Mouse (Mus musculus): ENCODE data around the gene Wscd2. TPM values are rescaled to one million over a fixed set of nuclear protein-coding genes. Genes with fewer than 3 reads are reported as not detected.
A peak's percentile ranks its signal among the peaks of the same experiment; 100 is the strongest.

Wscd2 gene
- polyA plus RNA-seq, 1 experiment from 2014 or later, result 7.6 TPM

DNA sequence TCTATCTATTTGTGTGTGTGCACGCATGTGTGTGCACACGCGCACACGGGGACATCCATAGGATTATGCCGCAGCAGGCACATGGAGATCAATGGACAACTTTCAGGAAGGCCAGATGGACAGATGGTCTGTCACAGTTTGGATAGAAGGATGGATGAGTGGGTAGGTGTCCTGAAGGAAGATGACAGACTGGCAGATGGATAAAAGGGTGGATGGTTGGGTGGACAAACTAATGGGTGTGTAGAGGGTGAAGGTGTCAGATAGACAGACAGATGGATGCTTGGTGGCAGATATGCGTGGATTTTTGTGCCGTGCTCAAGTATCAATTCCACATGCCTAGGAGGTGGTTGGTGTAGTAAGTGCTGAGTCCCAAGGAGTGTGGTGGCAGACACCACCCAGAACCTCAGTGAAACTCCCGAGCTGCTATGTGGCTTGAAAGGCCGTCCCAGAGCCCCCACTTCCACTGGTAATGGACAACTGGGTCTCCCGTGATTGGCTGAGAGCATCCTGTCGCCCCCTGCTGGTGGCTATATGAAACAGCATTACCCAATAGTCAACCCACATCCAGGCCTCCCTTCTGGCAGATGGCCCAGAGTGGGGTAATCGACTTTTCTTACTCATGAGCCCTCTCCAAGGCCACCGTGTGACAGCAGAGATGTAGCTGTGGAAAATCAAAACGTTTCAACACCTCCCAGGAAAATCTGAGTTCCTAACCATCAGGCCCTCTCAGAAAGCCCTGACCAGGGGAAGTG, 58.0 kb downstream of the Wscd2 start:
- Histone ChIP-seq H3K27ac (ENCODE audit: low read depth, low read length) (no peak overlapping the region), H3K9ac (ENCODE audit: low read length) (no peak overlapping the region), H3K9me3 (ENCODE audit: control insufficient read depth, low read length) (no peaks in the 10 kb centered on the region), H3K27me3 (ENCODE audit: control insufficient read depth, insufficient read depth, low read length) (peaks cover 4% of the 10 kb centered on the region), H3K4me3 (ENCODE audit: low read depth, low read length) (no peak overlapping the region), H3K36me3 (ENCODE audit: control insufficient read depth, insufficient read depth, low read length) (no peaks in the 10 kb centered on the region), H3K4me1 (replicated peaks; ENCODE audit: control insufficient read depth, insufficient read depth, low read length) (0 out of 2 replicates have a peak, but pooled peaks cover 5% of the 10 kb centered on the region), H3K4me2 (ENCODE audit: low read depth, low read length, severe bottlenecking) (no peak overlapping the region)
- ATAC-seq (replicated peaks; ENCODE audit: low FRiP score) (no peak), DNase-seq (ENCODE audit: low spot score) (peak; percentile 73)
- 55% methylated on average over 14 of the region's 14 CpGs for WGBS

DNA sequence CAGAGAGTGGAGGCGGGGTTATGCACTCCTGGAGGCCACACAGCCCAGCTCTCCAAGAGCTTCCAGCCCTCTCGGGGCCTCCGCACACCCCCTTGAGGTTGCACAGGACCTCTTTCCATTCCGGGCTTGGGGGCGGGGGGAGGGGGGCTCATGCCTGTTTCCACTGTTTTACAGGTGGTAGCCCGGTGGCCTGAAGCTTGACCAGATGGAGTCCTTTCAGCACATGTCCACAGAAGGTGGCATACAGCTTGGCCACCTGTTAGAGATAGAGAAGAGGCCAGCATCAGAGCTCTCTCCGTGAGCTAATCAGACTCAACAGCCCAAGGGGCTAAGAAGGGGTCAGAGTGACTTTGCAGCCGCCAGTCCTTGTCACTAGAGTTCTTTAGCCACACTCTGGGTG, 60.1 kb downstream of the Wscd2 start:
- Histone ChIP-seq H3K27me3 (ENCODE audit: control insufficient read depth, insufficient read depth, low read length) (peaks cover 4% of the 10 kb centered on the region), H3K36me3 (ENCODE audit: control insufficient read depth, insufficient read depth, low read length) (no peaks in the 10 kb centered on the region), H3K4me1 (replicated peaks; ENCODE audit: control insufficient read depth, insufficient read depth, low read length) (0 out of 2 replicates have a peak, but pooled peaks cover 3% of the 10 kb centered on the region), H3K4me3 (ENCODE audit: low read depth, low read length) (no peak overlapping the region), H3K9ac (ENCODE audit: low read length) (no peak overlapping the region), H3K9me3 (ENCODE audit: control insufficient read depth, low read length) (no peaks in the 10 kb centered on the region), H3K27ac (ENCODE audit: low read depth, low read length) (no peak overlapping the region), H3K4me2 (ENCODE audit: low read depth, low read length, severe bottlenecking) (no peak overlapping the region)
- ATAC-seq (replicated peaks; ENCODE audit: low FRiP score) (no peak), DNase-seq (ENCODE audit: low spot score) (no peak)
- 67% methylated on average over 8 of the region's 8 CpGs for WGBS

GRCm38 (mm10) chr5:113550759-113551158, 60.6 kb downstream of the Wscd2 start:
- Histone ChIP-seq H3K4me3 (ENCODE audit: low read depth, low read length) (no peak overlapping the region), H3K9me3 (ENCODE audit: control insufficient read depth, low read length) (no peaks in the 10 kb centered on the region), H3K4me1 (replicated peaks; ENCODE audit: control insufficient read depth, insufficient read depth, low read length) (0 out of 2 replicates have a peak, but pooled peaks cover 3% of the 10 kb centered on the region), H3K9ac (ENCODE audit: low read length) (no peak overlapping the region), H3K27me3 (ENCODE audit: control insufficient read depth, insufficient read depth, low read length) (peaks cover 4% of the 10 kb centered on the region), H3K36me3 (ENCODE audit: control insufficient read depth, insufficient read depth, low read length) (no peaks in the 10 kb centered on the region), H3K27ac (ENCODE audit: low read depth, low read length) (no peak overlapping the region), H3K4me2 (ENCODE audit: low read depth, low read length, severe bottlenecking) (no peak overlapping the region)
- DNase-seq (ENCODE audit: low spot score) (no peak), ATAC-seq (replicated peaks; ENCODE audit: low FRiP score) (no peak)
- WGBS, result 30% methylated on average over 19 of the region's 19 CpGs

- DNase-seq (ENCODE audit: low spot score) (peak; percentile 75), ATAC-seq (replicated peaks; ENCODE audit: low FRiP score) (no peak)
- Histone ChIP-seq H3K27ac (ENCODE audit: low read depth, low read length) (no peak overlapping the region), H3K27me3 (ENCODE audit: control insufficient read depth, insufficient read depth, low read length) (peaks cover 4% of the 10 kb centered on the region), H3K9ac (ENCODE audit: low read length) (no peak overlapping the region), H3K36me3 (ENCODE audit: control insufficient read depth, insufficient read depth, low read length) (no peaks in the 10 kb centered on the region), H3K4me3 (ENCODE audit: low read depth, low read length) (no peak overlapping the region), H3K4me2 (ENCODE audit: low read depth, low read length, severe bottlenecking) (no peak overlapping the region), H3K4me1 (replicated peaks; ENCODE audit: control insufficient read depth, insufficient read depth, low read length) (0 out of 2 replicates have a peak, but pooled peaks cover 3% of the 10 kb centered on the region), H3K9me3 (ENCODE audit: control insufficient read depth, low read length) (no peaks in the 10 kb centered on the region)
- 14% methylated on average over 9 of the region's 9 CpGs for WGBS
Measured at GRCm38 (mm10) chr5:113553402-113553897, 63.3 kb downstream of the Wscd2 start.

- no peak overlapping the region for H3K27ac ChIP-seq (ENCODE audit: low read depth, low read length)
- H3K4me1 ChIP-seq (replicated peaks; ENCODE audit: control insufficient read depth, insufficient read depth, low read length), result 0 out of 2 replicates have a peak, but pooled peaks cover 3% of the 10 kb centered on the region
- H3K9ac ChIP-seq (ENCODE audit: low read length), result no peak overlapping the region
- peaks cover 4% of the 10 kb centered on the region for H3K27me3 ChIP-seq (ENCODE audit: control insufficient read depth, insufficient read depth, low read length)
- no peak overlapping the region for H3K4me2 ChIP-seq (ENCODE audit: low read depth, low read length, severe bottlenecking)
- WGBS, result 75% methylated on average over 15 of the region's 15 CpGs
- ATAC-seq (replicated peaks; ENCODE audit: low FRiP score), result no peak
- no peak overlapping the region for H3K4me3 ChIP-seq (ENCODE audit: low read depth, low read length)
- H3K9me3 ChIP-seq (ENCODE audit: control insufficient read depth, low read length), result no peaks in the 10 kb centered on the region
- DNase-seq (ENCODE audit: low spot score), result no peak
- no peaks in the 10 kb centered on the region for H3K36me3 ChIP-seq (ENCODE audit: control insufficient read depth, insufficient read depth, low read length)
Measured at GRCm38 (mm10) chr5:113554095-113554494, 64.0 kb downstream of the Wscd2 start.

- Histone ChIP-seq H3K4me2 (ENCODE audit: low read depth, low read length, severe bottlenecking) (no peak overlapping the region), H3K36me3 (ENCODE audit: control insufficient read depth, insufficient read depth, low read length) (no peaks in the 10 kb centered on the region), H3K9ac (ENCODE audit: low read length) (no peak overlapping the region), H3K27ac (ENCODE audit: low read depth, low read length) (no peak overlapping the region), H3K4me3 (ENCODE audit: low read depth, low read length) (no peak overlapping the region), H3K9me3 (ENCODE audit: control insufficient read depth, low read length) (no peaks in the 10 kb centered on the region), H3K27me3 (ENCODE audit: control insufficient read depth, insufficient read depth, low read length) (peaks cover 4% of the 10 kb centered on the region), H3K4me1 (replicated peaks; ENCODE audit: control insufficient read depth, insufficient read depth, low read length) (0 out of 2 replicates have a peak, but pooled peaks cover 3% of the 10 kb centered on the region)
- DNase-seq (ENCODE audit: low spot score) (no peak), ATAC-seq (replicated peaks; ENCODE audit: low FRiP score) (no peak)
- WGBS, result 90% methylated on average over 2 of the region's 2 CpGs
Measured at GRCm38 (mm10) chr5:113554571-113554970, 64.4 kb downstream of the Wscd2 start.

DNA sequence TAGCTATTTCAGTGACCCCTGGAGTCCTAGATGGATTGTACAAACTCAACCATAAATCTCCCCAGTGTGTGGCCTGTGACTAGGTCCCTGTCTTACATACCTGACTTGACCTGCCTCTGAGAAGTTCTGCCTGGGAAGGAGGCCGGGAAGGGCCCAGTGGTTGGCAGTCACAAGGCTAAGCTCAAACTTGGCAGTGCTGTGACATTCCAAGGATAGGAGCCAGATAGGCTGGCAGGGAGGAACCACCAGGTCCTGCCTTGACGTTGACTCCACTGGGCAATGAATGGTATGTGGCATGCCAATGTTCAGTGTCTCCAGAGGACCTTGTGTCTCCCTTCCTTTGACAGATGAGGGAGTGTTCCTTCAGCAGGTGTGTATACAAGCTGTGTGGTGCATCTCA, 65.6 kb downstream of the Wscd2 start:
- Histone ChIP-seq H3K4me3 (ENCODE audit: low read depth, low read length) (no peak overlapping the region), H3K9me3 (ENCODE audit: control insufficient read depth, low read length) (no peaks in the 10 kb centered on the region), H3K27me3 (ENCODE audit: control insufficient read depth, insufficient read depth, low read length) (peaks cover 2% of the 10 kb centered on the region), H3K4me1 (replicated peaks; ENCODE audit: control insufficient read depth, insufficient read depth, low read length) (no peaks in the 10 kb centered on the region), H3K36me3 (ENCODE audit: control insufficient read depth, insufficient read depth, low read length) (no peaks in the 10 kb centered on the region), H3K27ac (ENCODE audit: low read depth, low read length) (no peak overlapping the region), H3K4me2 (ENCODE audit: low read depth, low read length, severe bottlenecking) (no peak overlapping the region), H3K9ac (ENCODE audit: low read length) (no peak overlapping the region)
- WGBS, result 80% methylated on average over 2 of the region's 2 CpGs
- DNase-seq (ENCODE audit: low spot score), result no peak
- ATAC-seq (replicated peaks; ENCODE audit: low FRiP score), result no peak

GRCm38 (mm10) chr5:113558065-113558464, 67.9 kb downstream of the Wscd2 start:
- Histone ChIP-seq H3K36me3 (ENCODE audit: control insufficient read depth, insufficient read depth, low read length) (no peaks in the 10 kb centered on the region), H3K4me2 (ENCODE audit: low read depth, low read length, severe bottlenecking) (no peak overlapping the region), H3K27ac (ENCODE audit: low read depth, low read length) (no peak overlapping the region), H3K27me3 (ENCODE audit: control insufficient read depth, insufficient read depth, low read length) (no peaks in the 10 kb centered on the region; the same call in 1 of the 2 replicates), H3K9me3 (ENCODE audit: control insufficient read depth, low read length) (no peaks in the 10 kb centered on the region), H3K9ac (ENCODE audit: low read length) (no peak overlapping the region), H3K4me1 (replicated peaks; ENCODE audit: control insufficient read depth, insufficient read depth, low read length) (no peaks in the 10 kb centered on the region), H3K4me3 (ENCODE audit: low read depth, low read length) (no peak overlapping the region)
- DNase-seq (ENCODE audit: low spot score) (no peak), ATAC-seq (replicated peaks; ENCODE audit: low FRiP score) (no peak)
- WGBS, result 88% methylated on average over 8 of the region's 8 CpGs

GRCm38 (mm10) chr5:113559627-113560026, 69.5 kb downstream of the Wscd2 start:
- Histone ChIP-seq H3K27me3 (ENCODE audit: control insufficient read depth, insufficient read depth, low read length) (no peaks in the 10 kb centered on the region; the same call in 1 of the 2 replicates), H3K4me3 (ENCODE audit: low read depth, low read length) (no peak overlapping the region), H3K4me1 (replicated peaks; ENCODE audit: control insufficient read depth, insufficient read depth, low read length) (no peaks in the 10 kb centered on the region), H3K36me3 (ENCODE audit: control insufficient read depth, insufficient read depth, low read length) (no peaks in the 10 kb centered on the region), H3K27ac (ENCODE audit: low read depth, low read length) (no peak overlapping the region), H3K4me2 (ENCODE audit: low read depth, low read length, severe bottlenecking) (no peak overlapping the region), H3K9me3 (ENCODE audit: control insufficient read depth, low read length) (no peaks in the 10 kb centered on the region), H3K9ac (ENCODE audit: low read length) (no peak overlapping the region)
- no peak for DNase-seq (ENCODE audit: low spot score)
- WGBS, result 81% methylated on average over 5 of the region's 5 CpGs
- ATAC-seq (replicated peaks; ENCODE audit: low FRiP score), result no peak

Measured in forebrain, embryonic 11.5 days (tissue).